Mouse (Mus musculus): ENCODE results near the gene Inpp5a. TPM values are rescaled to one million over a fixed set of nuclear protein-coding genes. Genes with fewer than 3 reads are reported as not detected.

Gene Inpp5a
- total RNA-seq, 2 experiments from 2014 or later: 28.6 to 29.6 TPM

- intact Hi-C loops (cut with DNase I): no loop called here
- DNase-seq: no peak
These were observed 129.4 kb downstream of the Inpp5a start for GRCm38 (mm10) chr7:139518352-139518751.

- no peak for DNase-seq
These were observed 139.6 kb downstream of the Inpp5a start for GRCm38 (mm10) chr7:139528309-139529076.

GRCm38 (mm10) chr7:139529208-139529607 lies 140.3 kb downstream of the Inpp5a start:
- DNase-seq: no peak
- intact Hi-C loops (cut with DNase I): no loop called here

More at GRCm38 (mm10) chr7:139528309-139529076, 139.6 kb downstream of the Inpp5a start:
- intact Hi-C loops (cut with DNase I): no loop called here

GRCm38 (mm10) chr7:139530591-139531427 lies 141.9 kb downstream of the Inpp5a start:
- intact Hi-C loops (cut with DNase I): no loop called here
- no peak for DNase-seq

- no peak for DNase-seq
- intact Hi-C loops (cut with DNase I): no loop called here
These were observed 142.5 kb downstream of the Inpp5a start for GRCm38 (mm10) chr7:139531428-139531801.

- intact Hi-C loops (cut with DNase I): no loop called here
- DNase-seq: peak; percentile 32
These were observed 147.4 kb downstream of the Inpp5a start for GRCm38 (mm10) chr7:139536331-139536730.

GRCm38 (mm10) chr7:139536831-139537230 lies 147.9 kb downstream of the Inpp5a start:
- no peak for DNase-seq

GRCm38 (mm10) chr7:139537831-139538230 lies 148.9 kb downstream of the Inpp5a start:
- intact Hi-C loops (cut with DNase I): no loop called here

More at GRCm38 (mm10) chr7:139536831-139537230, 147.9 kb downstream of the Inpp5a start:
- intact Hi-C loops (cut with DNase I): no loop called here

GRCm38 (mm10) chr7:139538541-139538940 lies 149.6 kb downstream of the Inpp5a start:
- intact Hi-C loops (cut with DNase I): no loop called here
- DNase-seq: peak; percentile 39

More at GRCm38 (mm10) chr7:139537831-139538230, 148.9 kb downstream of the Inpp5a start:
- DNase-seq: no peak

- DNase-seq: no peak
- intact Hi-C loops (cut with DNase I): no loop called here
These were observed 151.7 kb downstream of the Inpp5a start for GRCm38 (mm10) chr7:139540601-139541000.

GRCm38 (mm10) chr7:139541422-139541821 lies 152.5 kb downstream of the Inpp5a start:
- no peak for DNase-seq
- intact Hi-C loops (cut with DNase I): no loop called here

- DNase-seq: peak; percentile 45
- intact Hi-C loops (cut with DNase I): no loop called here
These were observed 156.1 kb downstream of the Inpp5a start for GRCm38 (mm10) chr7:139544706-139545625.

- intact Hi-C loops (cut with DNase I): no loop called here
These were observed 158.4 kb downstream of the Inpp5a start for GRCm38 (mm10) chr7:139547325-139547724.

GRCm38 (mm10) chr7:139550086-139550783 lies 161.3 kb downstream of the Inpp5a start:
- DNase-seq: no peak
- intact Hi-C loops (cut with DNase I): no loop called here

More at GRCm38 (mm10) chr7:139547325-139547724, 158.4 kb downstream of the Inpp5a start:
- no peak for DNase-seq

- intact Hi-C loops (cut with DNase I): no loop called here
- no peak for DNase-seq
These were observed 162.6 kb downstream of the Inpp5a start for GRCm38 (mm10) chr7:139551519-139551918.

- DNase-seq: no peak
- intact Hi-C loops (cut with DNase I): no loop called here
These were observed 167.4 kb downstream of the Inpp5a start for GRCm38 (mm10) chr7:139556331-139556730.

GRCm38 (mm10) chr7:139556746-139557526 lies 168.0 kb downstream of the Inpp5a start:
- intact Hi-C loops (cut with DNase I): no loop called here

GRCm38 (mm10) chr7:139559659-139560058 lies 170.8 kb downstream of the Inpp5a start:
- DNase-seq: no peak
- intact Hi-C loops (cut with DNase I): no loop called here

More at GRCm38 (mm10) chr7:139556746-139557526, 168.0 kb downstream of the Inpp5a start:
- no peak for DNase-seq

GRCm38 (mm10) chr7:139563425-139563824 lies 174.5 kb downstream of the Inpp5a start:
- no peak for DNase-seq
- intact Hi-C loops (cut with DNase I): no loop called here
